Mouse (Mus musculus): ENCODE results near the gene Vwa2. TPM values are rescaled to one million over a fixed set of nuclear protein-coding genes. Genes with fewer than 3 reads are reported as not detected.

Vwa2 gene
- polyA plus RNA-seq, 1 experiment from 2014 or later = 0.26 TPM

- ATAC-seq (ENCODE audit: low FRiP score) (no peak), DNase-seq (ENCODE audit: low spot score, missing footprints) (no peak)
- no peak overlapping the region for H3K27ac ChIP-seq (ENCODE audit: low read depth, low read length)
- H3K4me3 ChIP-seq (ENCODE audit: low read depth, low read length) = no peak overlapping the region
- H3K9me3 ChIP-seq (ENCODE audit: control insufficient read depth, low read length) = no peaks in the 10 kb centered on the region
- H3K27me3 ChIP-seq (ENCODE audit: control insufficient read depth, insufficient read depth, low read length) = no peaks in the 10 kb centered on the region
- no peaks in the 10 kb centered on the region for H3K4me1 ChIP-seq (ENCODE audit: control insufficient read depth, insufficient read depth, low read length)
- H3K4me2 ChIP-seq = no peak overlapping the region
- H3K9ac ChIP-seq (ENCODE audit: low read length) = no peak overlapping the region
- WGBS = 60% methylated on average over 5 of the region's 5 CpGs
- no peaks in the 10 kb centered on the region for H3K36me3 ChIP-seq (ENCODE audit: control insufficient read depth, insufficient read depth, low read length)
These were observed 17.6 kb upstream of the Vwa2 start for GRCm38 (mm10) chr19:56856455-56856854.

GRCm38 (mm10) chr19:56867701-56868100 is 6.3 kb upstream of the Vwa2 start:
- WGBS = 85% methylated on average over 4 of the region's 4 CpGs
- H3K9me3 ChIP-seq (ENCODE audit: control insufficient read depth, low read length) = no peaks in the 10 kb centered on the region
- H3K27ac ChIP-seq (ENCODE audit: low read depth, low read length) = no peak overlapping the region
- H3K4me1 ChIP-seq (ENCODE audit: control insufficient read depth, insufficient read depth, low read length) = no peaks in the 10 kb centered on the region
- H3K4me2 ChIP-seq = no peak overlapping the region
- H3K27me3 ChIP-seq (ENCODE audit: control insufficient read depth, insufficient read depth, low read length) = peaks cover 6% of the 10 kb centered on the region
- H3K4me3 ChIP-seq (ENCODE audit: low read depth, low read length) = no peak overlapping the region
- no peaks in the 10 kb centered on the region for H3K36me3 ChIP-seq (ENCODE audit: control insufficient read depth, insufficient read depth, low read length)
- DNase-seq (ENCODE audit: low spot score, missing footprints) (peak; percentile 8), ATAC-seq (ENCODE audit: low FRiP score) (no peak)
- no peak overlapping the region for H3K9ac ChIP-seq (ENCODE audit: low read length)

GRCm38 (mm10) chr19:56874601-56875315 is 709 bp downstream of the Vwa2 start:
- Histone ChIP-seq H3K9ac (ENCODE audit: low read length) (peak overlapping the region; percentile 58), H3K4me3 (ENCODE audit: low read depth, low read length) (peak overlapping the region; percentile 48), H3K27ac (ENCODE audit: low read depth, low read length) (no peak overlapping the region), H3K4me2 (peak overlapping the region; percentile 96), H3K9me3 (ENCODE audit: control insufficient read depth, low read length) (no peaks in the 10 kb centered on the region), H3K27me3 (ENCODE audit: control insufficient read depth, insufficient read depth, low read length) (peaks cover 39% of the 10 kb centered on the region), H3K36me3 (ENCODE audit: control insufficient read depth, insufficient read depth, low read length) (no peaks in the 10 kb centered on the region), H3K4me1 (ENCODE audit: control insufficient read depth, insufficient read depth, low read length) (peaks cover 6% of the 10 kb centered on the region)
- ATAC-seq (ENCODE audit: low FRiP score) = no peak
- WGBS = 10% methylated on average over 30 of the region's 30 CpGs
- peak; percentile 92 for DNase-seq (ENCODE audit: low spot score, missing footprints)

DNA sequence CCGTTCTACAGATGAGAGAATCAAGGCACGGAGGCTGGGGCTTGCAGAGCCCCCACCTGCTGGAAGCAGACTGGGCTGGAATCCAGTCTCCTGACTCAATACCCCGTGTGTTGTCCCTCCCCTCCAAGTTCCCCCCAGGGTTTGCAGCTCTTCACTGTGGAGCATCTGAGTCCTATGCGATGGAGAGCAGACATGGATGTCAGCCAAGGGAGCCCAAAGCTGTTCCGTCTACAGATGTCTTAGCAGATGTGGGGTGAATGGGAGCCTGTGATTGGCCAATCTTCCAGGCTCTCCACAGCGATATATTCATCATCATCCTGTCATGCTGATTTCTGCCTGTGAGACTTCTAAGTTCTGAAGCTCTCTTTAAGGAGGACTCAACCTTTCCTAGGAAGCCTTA is 3.3 kb downstream of the Vwa2 start:
- no peaks in the 10 kb centered on the region for H3K36me3 ChIP-seq (ENCODE audit: control insufficient read depth, insufficient read depth, low read length)
- ATAC-seq (ENCODE audit: low FRiP score) = no peak
- H3K4me2 ChIP-seq = no peak overlapping the region
- H3K9ac ChIP-seq (ENCODE audit: low read length) = no peak overlapping the region
- peaks cover 6% of the 10 kb centered on the region for H3K4me1 ChIP-seq (ENCODE audit: control insufficient read depth, insufficient read depth, low read length)
- no peaks in the 10 kb centered on the region for H3K9me3 ChIP-seq (ENCODE audit: control insufficient read depth, low read length)
- H3K27me3 ChIP-seq (ENCODE audit: control insufficient read depth, insufficient read depth, low read length) = peaks cover 36% of the 10 kb centered on the region
- WGBS = 82% methylated on average over 6 of the region's 6 CpGs
- no peak overlapping the region for H3K4me3 ChIP-seq (ENCODE audit: low read depth, low read length)
- DNase-seq (ENCODE audit: low spot score, missing footprints) = no peak
- H3K27ac ChIP-seq (ENCODE audit: low read depth, low read length) = no peak overlapping the region

DNA sequence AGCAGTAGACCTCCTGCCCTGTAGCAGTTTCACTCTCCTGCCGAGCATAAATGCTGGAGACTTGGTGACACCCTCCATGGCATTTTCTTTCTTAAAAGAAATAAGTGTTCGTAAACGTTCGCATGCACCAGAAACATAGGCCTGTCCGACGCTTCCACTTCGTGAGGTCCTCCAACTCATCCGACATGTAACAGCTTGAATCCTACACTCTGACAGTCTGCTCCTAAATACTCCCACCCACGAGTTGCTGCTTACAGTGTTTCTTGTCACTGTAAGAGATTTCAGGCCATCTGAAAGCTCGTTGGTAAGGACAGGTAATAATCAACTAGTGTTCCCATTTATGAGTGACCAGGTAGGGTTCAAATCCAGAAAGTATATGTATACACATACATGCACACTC is 13.8 kb downstream of the Vwa2 start:
- WGBS = 83% methylated on average over 10 of the region's 10 CpGs
- no peak for ATAC-seq (ENCODE audit: low FRiP score)

DNA sequence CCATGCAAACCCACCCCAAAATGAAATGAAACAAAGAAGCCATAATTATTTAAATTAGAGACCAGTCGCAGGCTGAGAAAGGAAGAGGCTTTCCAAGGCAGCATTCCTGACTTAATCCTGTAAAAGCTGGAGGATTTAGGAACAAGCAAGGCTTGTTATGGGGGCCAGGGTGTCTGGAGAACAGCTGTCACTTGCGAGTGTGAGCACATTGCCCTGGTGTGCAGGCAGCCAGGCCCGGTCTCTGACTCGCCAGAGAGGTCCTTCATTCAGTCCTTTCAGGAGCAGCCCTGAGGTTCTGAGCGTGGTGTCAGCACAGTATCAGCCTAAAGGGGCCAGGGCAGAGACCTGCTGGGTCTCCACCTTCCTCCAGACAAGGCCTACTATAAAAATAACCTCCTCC is 14.6 kb downstream of the Vwa2 start:
- 0 out of 2 replicates have a peak, but pooled peaks cover 3% of the 10 kb centered on the region for H3K4me1 ChIP-seq (ENCODE audit: control insufficient read depth, insufficient read depth, low read length)

More for the DNA sequence above, 13.8 kb downstream of the Vwa2 start:
- Histone ChIP-seq H3K27ac (ENCODE audit: low read depth, low read length) (no peak overlapping the region), H3K4me3 (ENCODE audit: low read depth, low read length) (no peak overlapping the region), H3K27me3 (ENCODE audit: control insufficient read depth, insufficient read depth, low read length) (no peaks in the 10 kb centered on the region), H3K36me3 (ENCODE audit: control insufficient read depth, insufficient read depth, low read length) (no peaks in the 10 kb centered on the region), H3K9me3 (ENCODE audit: control insufficient read depth, low read length) (no peaks in the 10 kb centered on the region), H3K4me1 (ENCODE audit: control insufficient read depth, insufficient read depth, low read length) (0 out of 2 replicates have a peak, but pooled peaks cover 3% of the 10 kb centered on the region), H3K9ac (ENCODE audit: low read length) (no peak overlapping the region), H3K4me2 (no peak overlapping the region)
- DNase-seq (ENCODE audit: low spot score, missing footprints) = no peak

GRCm38 (mm10) chr19:56891438-56891837 is 17.4 kb downstream of the Vwa2 start:
- DNase-seq (ENCODE audit: low spot score, missing footprints) (no peak), ATAC-seq (ENCODE audit: low FRiP score) (peak; percentile 76; the same call in 1 of the 2 replicates)
- Histone ChIP-seq H3K9me3 (ENCODE audit: control insufficient read depth, low read length) (no peaks in the 10 kb centered on the region), H3K9ac (ENCODE audit: low read length) (no peak overlapping the region), H3K36me3 (ENCODE audit: control insufficient read depth, insufficient read depth, low read length) (no peaks in the 10 kb centered on the region), H3K4me3 (ENCODE audit: low read depth, low read length) (no peak overlapping the region), H3K4me2 (no peak overlapping the region), H3K27me3 (ENCODE audit: control insufficient read depth, insufficient read depth, low read length) (no peaks in the 10 kb centered on the region), H3K27ac (ENCODE audit: low read depth, low read length) (no peak overlapping the region), H3K4me1 (ENCODE audit: control insufficient read depth, insufficient read depth, low read length) (0 out of 2 replicates have a peak, but pooled peaks cover 3% of the 10 kb centered on the region)
- 52% methylated on average over 2 of the region's 2 CpGs for WGBS

More for the DNA sequence above, 14.6 kb downstream of the Vwa2 start:
- Histone ChIP-seq H3K27me3 (ENCODE audit: control insufficient read depth, insufficient read depth, low read length) (no peaks in the 10 kb centered on the region), H3K27ac (ENCODE audit: low read depth, low read length) (no peak overlapping the region), H3K4me2 (no peak overlapping the region), H3K9ac (ENCODE audit: low read length) (no peak overlapping the region), H3K36me3 (ENCODE audit: control insufficient read depth, insufficient read depth, low read length) (no peaks in the 10 kb centered on the region), H3K9me3 (ENCODE audit: control insufficient read depth, low read length) (no peaks in the 10 kb centered on the region), H3K4me3 (ENCODE audit: low read depth, low read length) (no peak overlapping the region)
- ATAC-seq (ENCODE audit: low FRiP score) = no peak
- no peak for DNase-seq (ENCODE audit: low spot score, missing footprints)
- 40% methylated on average over 5 of the region's 5 CpGs for WGBS

GRCm38 (mm10) chr19:56892586-56892985 is 18.5 kb downstream of the Vwa2 start:
- DNase-seq (ENCODE audit: low spot score, missing footprints) (no peak), ATAC-seq (ENCODE audit: low FRiP score) (no peak)
- Histone ChIP-seq H3K4me1 (ENCODE audit: control insufficient read depth, insufficient read depth, low read length) (0 out of 2 replicates have a peak, but pooled peaks cover 3% of the 10 kb centered on the region), H3K4me3 (ENCODE audit: low read depth, low read length) (no peak overlapping the region), H3K36me3 (ENCODE audit: control insufficient read depth, insufficient read depth, low read length) (no peaks in the 10 kb centered on the region), H3K9me3 (ENCODE audit: control insufficient read depth, low read length) (no peaks in the 10 kb centered on the region), H3K27me3 (ENCODE audit: control insufficient read depth, insufficient read depth, low read length) (no peaks in the 10 kb centered on the region), H3K4me2 (no peak overlapping the region), H3K27ac (ENCODE audit: low read depth, low read length) (no peak overlapping the region), H3K9ac (ENCODE audit: low read length) (no peak overlapping the region)
- 82% methylated on average over 5 of the region's 5 CpGs for WGBS

- Histone ChIP-seq H3K27ac (ENCODE audit: low read depth, low read length) (no peak overlapping the region), H3K4me2 (no peak overlapping the region), H3K9ac (ENCODE audit: low read length) (no peak overlapping the region), H3K4me3 (ENCODE audit: low read depth, low read length) (no peak overlapping the region), H3K4me1 (ENCODE audit: control insufficient read depth, insufficient read depth, low read length) (0 out of 2 replicates have a peak, but pooled peaks cover 3% of the 10 kb centered on the region), H3K36me3 (ENCODE audit: control insufficient read depth, insufficient read depth, low read length) (no peaks in the 10 kb centered on the region), H3K27me3 (ENCODE audit: control insufficient read depth, insufficient read depth, low read length) (no peaks in the 10 kb centered on the region), H3K9me3 (ENCODE audit: control insufficient read depth, low read length) (no peaks in the 10 kb centered on the region)
- ATAC-seq (ENCODE audit: low FRiP score) (no peak), DNase-seq (ENCODE audit: low spot score, missing footprints) (no peak)
- WGBS = 93% methylated on average over 5 of the region's 5 CpGs
These were observed 19.3 kb downstream of the Vwa2 start for GRCm38 (mm10) chr19:56893326-56893725.

Data from midbrain, embryonic 11.5 days (tissue).